Mouse (Mus musculus) right cerebral cortex, postnatal 10 days (tissue): ENCODE measurements around the gene Syt5.

ENCODE experiments used
- DNase-seq, 2 experiments: peaks; one replicate each; pipeline ENCODE4 v3.0.0; 2021; ENCODE audit warnings: low spot score in 2 of 2

Syt5 gene

DNA sequence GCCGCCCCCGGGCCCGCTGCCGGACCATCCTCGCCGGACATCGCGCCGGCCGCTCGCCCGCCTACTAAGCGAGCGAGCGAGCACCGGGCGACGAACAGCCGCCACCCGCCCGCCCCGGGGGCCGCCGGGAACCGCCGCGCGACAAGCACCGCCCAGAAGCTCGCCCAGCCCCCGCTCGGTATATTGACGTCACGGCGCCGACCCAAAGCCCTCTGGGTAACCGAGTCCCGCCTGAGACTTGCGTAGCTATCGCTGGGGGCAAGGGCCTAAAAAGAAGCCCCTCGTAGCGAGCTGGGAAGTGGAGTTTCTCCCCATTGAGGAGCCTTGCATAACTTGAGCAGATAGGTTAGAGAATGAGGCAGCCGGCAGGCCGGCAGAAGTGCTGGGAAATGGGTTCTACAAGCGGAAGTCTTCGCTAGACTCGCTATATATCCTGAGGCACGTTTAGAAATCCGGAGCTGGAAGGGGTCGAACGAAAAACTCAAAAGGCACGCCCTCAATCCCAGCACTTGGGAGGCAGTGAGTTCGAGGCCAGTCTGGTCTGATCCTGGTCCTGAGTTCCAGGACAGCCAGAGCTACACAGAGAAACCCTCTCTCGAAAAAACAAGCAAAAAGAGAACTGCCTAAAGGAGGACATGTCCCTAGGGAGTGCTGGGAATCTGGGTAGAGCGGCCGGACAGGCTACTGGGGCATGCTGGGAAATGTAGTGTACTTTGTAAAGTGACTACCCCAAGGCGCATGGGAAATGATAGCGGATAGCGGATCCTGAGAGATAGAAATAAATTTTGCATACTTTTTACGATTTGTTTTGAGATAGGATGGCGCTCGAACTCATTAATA lies 45.6 kb downstream of the Syt5 start, which contains the start of gene Ppp1r12c:
Gene Ppp1r12c, minus strand, starts transcription at position 123 of the 840 bp plus-strand sequence.
- DNase-seq, result peak; percentile 96 to 97

DNA sequence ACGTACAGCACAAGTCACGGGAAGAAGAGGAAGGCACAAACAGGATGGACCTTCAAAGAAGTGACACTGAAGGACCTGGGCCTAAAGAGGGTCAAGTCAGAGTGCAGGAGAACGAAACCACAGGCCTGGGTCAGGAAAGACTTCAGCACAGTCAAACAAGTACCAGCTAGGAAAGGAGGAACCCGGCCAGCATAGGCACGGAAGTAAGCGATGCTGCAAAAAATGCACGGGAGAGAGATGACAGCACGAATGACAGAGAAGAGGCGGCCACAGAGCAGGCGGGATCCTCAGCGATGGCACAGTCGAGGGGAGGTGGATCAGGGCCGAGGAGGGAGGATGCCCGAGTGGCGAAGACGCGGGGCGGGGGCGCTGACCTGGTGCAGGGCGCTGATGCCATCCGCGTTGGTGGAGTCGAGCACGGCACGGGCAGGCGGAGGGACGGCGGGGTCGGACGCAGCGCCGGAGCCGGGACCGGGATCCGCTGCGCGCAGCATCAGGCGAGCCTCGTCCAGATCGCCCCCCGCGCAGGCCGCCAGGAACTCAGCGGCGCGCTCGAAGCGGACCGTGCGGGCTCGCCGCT lies 46.4 kb downstream of the Syt5 start:
- DNase-seq, result peak; percentile 66 to 68

- no peak for DNase-seq
These were observed 48.3 kb downstream of the Syt5 start for GRCm38 (mm10) chr7:4499034-4499433.

DNA sequence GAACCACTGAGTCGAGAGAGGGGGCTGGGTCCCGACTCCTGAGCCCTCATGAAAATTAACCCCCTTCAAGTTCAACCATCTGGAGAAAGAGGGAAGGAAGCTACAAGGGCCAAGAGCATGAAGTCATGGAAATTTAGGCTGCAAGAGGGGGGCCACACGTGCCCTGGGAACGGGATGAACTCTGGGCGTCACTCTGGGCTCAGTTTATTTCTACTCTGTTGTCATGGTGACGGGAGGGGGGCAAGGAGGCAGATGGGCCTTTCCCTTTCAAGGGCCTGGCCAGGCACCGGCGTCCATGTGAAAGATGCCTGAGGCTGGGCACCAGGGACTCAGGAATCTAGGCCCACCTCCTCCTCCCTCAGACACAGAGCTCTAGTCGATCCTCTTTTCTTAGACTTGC lies 49.1 kb downstream of the Syt5 start:
- peak in 1 of 2 experiments; percentile 67 for DNase-seq

DNA sequence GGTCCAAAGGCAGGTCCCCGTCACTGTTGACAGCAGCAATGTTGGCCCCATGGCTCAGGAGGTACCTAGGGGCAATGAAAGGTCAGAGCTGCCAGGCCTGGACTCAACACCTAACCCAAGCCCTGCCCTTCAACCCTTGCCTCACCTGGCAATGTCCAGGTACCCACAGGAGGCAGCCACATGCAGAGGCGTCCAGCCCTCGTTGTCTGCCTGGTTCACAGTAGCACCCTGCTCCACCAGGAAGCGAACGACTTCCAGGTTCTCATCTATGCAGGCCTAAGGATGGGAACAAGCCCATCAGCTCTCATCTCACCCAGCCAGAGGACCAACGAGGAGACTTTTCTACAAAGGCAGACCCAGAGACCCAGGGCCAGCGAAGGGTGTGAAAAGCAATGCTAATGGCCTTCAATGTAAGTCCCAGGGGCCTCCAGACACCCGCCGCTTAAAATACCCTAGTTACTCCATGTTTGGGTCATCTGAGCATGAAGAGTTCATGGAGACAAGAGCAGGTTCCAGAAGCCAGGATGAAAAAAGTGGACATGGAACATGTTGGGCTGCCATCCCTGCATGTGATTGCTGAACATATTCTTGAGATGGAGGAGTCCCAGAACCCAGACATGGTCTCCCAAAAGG lies 50.0 kb downstream of the Syt5 start:
- no peak for DNase-seq

DNA sequence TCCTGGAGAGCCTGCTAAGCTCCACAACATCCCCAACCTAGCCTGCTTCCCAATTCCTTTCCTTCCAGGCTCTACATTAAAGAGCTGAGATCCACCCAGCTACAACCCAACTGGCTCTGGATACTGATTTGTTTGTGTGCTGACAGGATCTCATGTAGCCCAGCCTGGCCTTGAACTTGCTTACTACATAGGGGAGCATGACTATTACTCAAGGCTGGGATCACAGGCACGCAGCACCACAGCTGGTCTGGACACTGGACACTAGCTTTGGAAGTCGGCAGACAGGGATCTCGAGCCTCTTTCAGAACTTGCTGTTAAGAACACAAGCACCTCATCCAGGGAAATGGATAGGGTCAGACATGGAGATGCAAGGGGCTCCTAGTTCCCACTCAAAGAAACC lies 50.9 kb downstream of the Syt5 start:
- no peak for DNase-seq

- DNase-seq, result no peak
These were observed 53.4 kb downstream of the Syt5 start for GRCm38 (mm10) chr7:4493991-4494390.

DNA sequence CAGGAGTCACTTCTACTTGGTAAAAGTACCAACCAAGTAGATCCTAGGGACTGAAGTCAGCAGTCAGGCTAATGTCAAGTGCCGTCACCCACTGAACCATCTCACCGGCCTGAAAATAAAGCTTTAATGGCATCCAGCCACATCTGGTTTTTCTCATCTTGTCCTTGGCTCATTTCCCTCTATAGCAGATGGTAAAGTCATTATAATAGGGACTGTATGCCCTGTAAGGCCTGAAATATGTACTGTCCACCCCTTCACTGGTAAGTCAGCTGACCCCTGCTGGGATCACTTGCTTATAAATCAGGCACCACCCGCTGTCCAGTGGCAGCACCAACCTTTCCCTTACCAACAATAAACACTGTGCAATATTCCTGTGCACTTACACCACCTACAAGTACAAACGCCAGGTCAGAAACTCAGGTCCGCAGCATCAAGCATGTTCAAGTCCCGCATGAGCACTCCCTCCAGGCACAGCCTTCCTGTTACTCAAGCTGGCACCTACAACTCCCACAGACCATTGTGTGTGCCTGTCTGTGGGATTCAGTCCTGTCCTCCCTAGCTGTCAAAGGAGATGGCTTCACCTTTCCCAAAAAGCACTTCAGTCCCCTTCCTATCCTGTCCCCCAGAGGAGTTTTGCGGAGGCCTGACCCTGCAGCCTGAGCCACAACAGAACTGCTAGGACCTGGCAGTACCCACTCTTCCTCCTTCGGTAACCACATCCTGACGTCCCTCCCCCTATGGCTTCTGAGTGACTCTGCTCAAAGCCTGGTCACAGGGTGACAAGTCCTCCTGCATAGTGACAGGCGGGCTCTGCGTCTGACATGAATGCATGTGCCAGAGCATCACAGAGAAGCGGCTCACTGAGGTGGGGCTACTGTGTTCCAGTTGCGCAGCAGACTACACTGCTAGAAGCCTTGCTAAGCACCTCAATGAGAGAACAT lies 54.8 kb downstream of the Syt5 start:
- no peak for DNase-seq

DNA sequence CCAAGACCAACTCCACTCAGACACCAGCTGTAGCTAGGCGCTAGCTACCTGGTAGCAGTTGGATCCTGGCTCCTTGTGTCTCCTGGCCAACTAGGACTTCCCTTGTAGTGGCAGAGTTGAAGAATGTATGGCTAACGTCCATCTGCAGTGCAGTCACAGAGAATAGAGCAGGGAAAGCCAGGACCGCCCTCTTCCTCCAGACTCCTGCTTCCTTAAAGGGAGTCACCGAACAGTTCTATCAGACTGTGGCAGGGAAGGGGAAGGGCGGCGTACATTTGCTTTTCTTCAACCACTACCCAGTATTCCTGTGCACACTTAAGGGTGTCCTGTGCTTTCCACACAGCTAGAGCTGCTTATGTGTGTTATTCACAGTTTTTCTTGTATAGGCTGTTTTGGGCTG lies 56.0 kb downstream of the Syt5 start:
- no peak for DNase-seq
